Mouse (Mus musculus) testis, adult 2 months (tissue): ENCODE results near the gene Mrpl47.

Experiments
- CTCF ChIP-seq: fragments of 200-500 bp; IDR thresholded peaks from 2 replicates; pipeline ENCODE4 v1.5.1; 2012; ENCODE audit warnings: low read depth, mild to moderate bottlenecking, inconsistent platforms, low read length, moderate library complexity; ENCODE audit not compliant: control insufficient read depth, insufficient read depth, insufficient replicate concordance
- POLR2A ChIP-seq: fragments of 200-500 bp; IDR thresholded peaks from 2 replicates; pipeline ENCODE4 v1.6.1; 2012; ENCODE audit warnings: low read depth, mild to moderate bottlenecking, inconsistent platforms, low read length, moderate library complexity; ENCODE audit not compliant: control insufficient read depth

- TF ChIP-seq CTCF (no peak), POLR2A (no peak)
Observed at GRCm38 (mm10) chr3:32749820-32750579, 12.6 kb upstream of the Mrpl47 start.
